ENCODE assay signal across 8 mouse cellular contexts in the genomic region with DNA sequence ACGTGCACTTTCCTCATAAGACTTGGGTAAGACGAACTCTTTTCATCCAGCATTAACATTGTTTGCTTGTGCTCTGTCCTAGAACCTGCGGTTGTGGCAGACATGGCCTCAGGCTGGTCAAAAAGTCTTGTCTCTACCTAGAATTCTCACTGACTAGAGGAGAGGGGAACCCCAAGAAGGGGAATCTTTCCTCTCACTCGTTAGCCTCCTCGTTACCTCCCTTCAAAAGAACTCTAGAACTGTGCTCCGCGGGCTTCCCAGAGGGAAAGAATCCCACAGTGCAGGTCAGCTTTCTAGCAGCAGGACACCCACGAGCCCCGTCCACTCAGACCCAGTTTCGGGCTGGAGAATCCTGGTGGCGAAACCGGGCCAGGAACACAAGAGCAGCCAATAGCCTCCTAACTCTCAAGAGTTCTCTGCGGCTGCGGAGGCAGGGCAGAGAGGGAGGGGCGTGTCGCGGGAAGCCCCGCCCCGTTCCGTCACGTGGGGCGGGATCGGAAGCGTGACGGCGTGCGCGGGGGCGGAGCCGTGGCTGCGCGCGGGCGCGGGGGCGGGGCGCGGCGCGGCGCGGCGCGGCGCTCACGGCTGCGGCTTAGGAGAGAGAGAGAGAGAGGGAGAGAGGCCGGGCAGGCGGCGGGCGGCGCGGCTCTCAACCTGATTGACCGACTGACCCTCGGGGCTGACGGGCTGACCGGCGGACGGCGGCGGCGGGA. TPM values are rescaled to one million over a fixed set of nuclear protein-coding genes. Genes with fewer than 3 reads are reported as not detected.
DNase-seq lines count a peak whose midpoint lies in the region; ATAC-seq lines count a peak whose summit lies in the region.

TSS of gene Eml4 (plus strand) at position 553 of the 713 bp plus-strand sequence.

- H3K4me1 ChIP-seq in heart, embryonic 10.5 days: peaks cover 29% of the 10 kb centered on the region
- H3K4me1 ChIP-seq in kidney, embryonic 15.5 days: peaks cover 16% of the 10 kb centered on the region

- 3% methylated on average over 32 of the region's 62 CpGs for WGBS in heart, embryonic 10.5 days
- WGBS in kidney, embryonic 15.5 days: 2% methylated on average over 43 of the region's 62 CpGs

- peak within 1 kb of the TSS; percentile 75 for H3K4me2 ChIP-seq in kidney, embryonic 15.5 days

- H3K4me3 ChIP-seq in heart, embryonic 10.5 days: peak within 1 kb of the TSS; percentile 97
- peak within 1 kb of the TSS; percentile 88 for H3K4me3 ChIP-seq in kidney, embryonic 15.5 days (replicated peaks)

- no peaks in the 10 kb centered on the region for H3K9me3 ChIP-seq in heart, embryonic 10.5 days
- H3K9me3 ChIP-seq in kidney, embryonic 15.5 days (replicated peaks): no peaks in the 10 kb centered on the region

- no peaks in the 10 kb centered on the region for H3K36me3 ChIP-seq in heart, embryonic 10.5 days
- no peaks in the 10 kb centered on the region for H3K36me3 ChIP-seq in kidney, embryonic 15.5 days

- no peaks in the 10 kb centered on the region for H3K27me3 ChIP-seq in heart, embryonic 10.5 days (ENCODE audit: insufficient read depth, poor library complexity, severe bottlenecking)
- H3K27me3 ChIP-seq in kidney, embryonic 15.5 days: no peaks in the 10 kb centered on the region

- peak; percentile 98 to 99 for DNase-seq in B cell, adult 2 months
- DNase-seq in brain, adult 2 months (ENCODE audit: low read depth, low spot score): peak; percentile 94
- DNase-seq in heart, embryonic 10.5 days (ENCODE audit: low spot score): peak; percentile 96
- DNase-seq in liver: peak; percentile 93
- peak; percentile 93 to 98 for DNase-seq in spleen, postnatal 4 days (ENCODE audit: low spot score in 2 of 2)

- peak; percentile 97 for ATAC-seq in erythroblast, adult 5-6 weeks (replicated peaks; ENCODE audit: low FRiP score, poor library complexity, severe bottlenecking)
- peak; percentile 97 for ATAC-seq in kidney, embryonic 15.5 days (replicated peaks; ENCODE audit: low FRiP score)
- peak; percentile 89 for ATAC-seq in monocyte, adult 5-6 weeks (replicated peaks; ENCODE audit: insufficient number of reproducible peaks, low FRiP score, low TSS enrichment, poor library complexity, severe bottlenecking)

- peak within 1 kb of the TSS; percentile 97 for H3K27ac ChIP-seq in heart, embryonic 10.5 days
- H3K27ac ChIP-seq in kidney, embryonic 15.5 days: peak within 1 kb of the TSS; percentile 90

- peak within 1 kb of the TSS; percentile 90 for H3K9ac ChIP-seq in kidney, embryonic 15.5 days

RNA-seq across cellular contexts. Expression of gene Eml4, which starts in this region (rescaled TPM):
- 8.6 and 10.4 TPM in 2 replicates for total RNA-seq in erythroblast, adult 5-6 weeks (2015; ENCODE audit: low replicate concordance)
- 7.5 and 8.1 TPM in 2 replicates for total RNA-seq in erythroblast, adult 5-6 weeks (2017; ENCODE audit: low replicate concordance)
- 27.8 and 37.3 TPM in 2 replicates for polyA plus RNA-seq in heart, embryonic 10.5 days (2016; fragmentation: Nextera tagmentation; extraction: Ambion mirVana)
- 35.6 and 37.3 TPM in 2 replicates for polyA plus RNA-seq in kidney, embryonic 15.5 days (2015; fragmentation: Nextera tagmentation; extraction: Ambion mirVana)
- total RNA-seq in monocyte, adult 5-6 weeks (2017): 55.7 to 71.2 TPM (median 60.9 TPM) in 3 replicates

Comparison
In these comparisons a context has a peak if more than half of its experiments do, and no peak if none do; other contexts are left out.
1. Peak in every context shown above with its lines: DNase-seq, ATAC-seq, H3K4me3 ChIP-seq and H3K27ac ChIP-seq.